Mouse (Mus musculus) leukemia stem cell, adult 10-12 weeks (primary cell): ENCODE measurements around the gene Rflna. TPM values are rescaled to one million over a fixed set of nuclear protein-coding genes. Genes with fewer than 3 reads are reported as not detected.

ENCODE experiments used
- polyA plus RNA-seq: library from polyadenylated mRNA; stranded (reverse); fragments of >175 nt; gene quantifications from 2 replicates; pipeline ENCODE4 v1.2.3, GENCODE M21; 2012; ENCODE audit warnings: low replicate concordance

The Rflna gene
- 0.27 TPM in 1 of 2 replicates, not detected in the other for polyA plus RNA-seq

DNA sequence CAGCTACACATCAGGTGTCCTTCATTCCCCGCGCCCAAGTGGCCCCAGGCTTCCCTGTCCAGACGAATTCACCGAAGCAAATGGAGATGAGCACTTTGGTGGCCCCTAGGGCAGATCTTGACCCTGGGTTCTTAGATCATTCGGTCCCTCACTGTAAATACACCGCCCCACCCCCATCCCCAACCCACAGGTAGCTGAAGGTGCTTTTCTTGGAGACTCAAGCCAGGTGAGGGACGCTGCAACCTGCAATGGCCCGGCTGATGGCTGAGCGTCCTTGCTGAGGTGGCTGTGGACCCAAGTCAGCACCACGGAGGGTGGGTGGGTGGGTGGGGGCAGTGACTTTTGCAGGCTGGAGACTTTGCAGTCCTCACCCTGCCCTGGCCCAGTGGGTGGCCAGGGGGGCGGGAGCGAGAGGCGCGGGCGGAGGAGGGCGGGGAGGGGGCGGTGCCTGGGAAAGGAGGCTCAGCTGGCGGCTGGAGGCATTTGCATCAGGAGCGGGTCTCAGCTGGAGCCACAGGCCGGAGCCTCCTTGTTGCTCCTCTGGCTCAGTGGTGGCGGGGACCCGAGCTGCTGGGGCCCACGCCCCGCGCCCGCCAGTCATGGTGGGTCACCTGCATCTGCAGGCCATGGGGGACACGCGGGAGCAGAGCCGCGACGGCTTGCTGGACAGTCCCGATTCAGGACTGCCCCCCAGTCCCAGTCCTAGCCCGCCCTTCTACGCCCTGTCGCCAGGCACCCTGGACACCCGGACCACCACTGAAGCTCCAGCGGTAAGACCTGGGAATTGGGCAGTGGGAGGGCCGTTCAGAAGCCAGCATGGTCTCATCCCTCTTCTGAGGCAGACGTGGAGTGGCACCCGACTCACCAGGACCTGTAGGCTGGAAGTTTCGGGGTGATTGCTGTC, at the start of gene Rflna:
Gene Rflna, plus strand, starts transcription at position 253 of the 904 bp plus-strand sequence.

Other genes starting within 250 kb of the Rflna start
- gene Ccdc92, start 140.8 kb upstream of the Rflna start, polyA plus RNA-seq: 3.7 and 5.3 TPM in 2 replicates
- gene Zfp664, start 140.5 kb upstream of the Rflna start, polyA plus RNA-seq: 35.6 and 41.4 TPM in 2 replicates
- gene Ncor2, start 176.0 kb downstream of the Rflna start, polyA plus RNA-seq: 199 and 361 TPM in 2 replicates